Mouse (Mus musculus) embryonic fibroblast, embryonic 13.5 days (primary cell): ENCODE data around the gene Hapln1.

Experiments used
- CTCF ChIP-seq: IDR thresholded peaks from 2 replicates; pipeline ENCODE4 v1.5.1; 2011; ENCODE audit warnings: mild to moderate bottlenecking, control low read depth, low read length, moderate library complexity, borderline replicate concordance; ENCODE audit not compliant: insufficient read depth
- POLR2A ChIP-seq: IDR thresholded peaks from 2 replicates; pipeline ENCODE4 v1.6.1; 2011; ENCODE audit warnings: low read depth, mild to moderate bottlenecking, control low read depth, low read length, moderate library complexity

DNA sequence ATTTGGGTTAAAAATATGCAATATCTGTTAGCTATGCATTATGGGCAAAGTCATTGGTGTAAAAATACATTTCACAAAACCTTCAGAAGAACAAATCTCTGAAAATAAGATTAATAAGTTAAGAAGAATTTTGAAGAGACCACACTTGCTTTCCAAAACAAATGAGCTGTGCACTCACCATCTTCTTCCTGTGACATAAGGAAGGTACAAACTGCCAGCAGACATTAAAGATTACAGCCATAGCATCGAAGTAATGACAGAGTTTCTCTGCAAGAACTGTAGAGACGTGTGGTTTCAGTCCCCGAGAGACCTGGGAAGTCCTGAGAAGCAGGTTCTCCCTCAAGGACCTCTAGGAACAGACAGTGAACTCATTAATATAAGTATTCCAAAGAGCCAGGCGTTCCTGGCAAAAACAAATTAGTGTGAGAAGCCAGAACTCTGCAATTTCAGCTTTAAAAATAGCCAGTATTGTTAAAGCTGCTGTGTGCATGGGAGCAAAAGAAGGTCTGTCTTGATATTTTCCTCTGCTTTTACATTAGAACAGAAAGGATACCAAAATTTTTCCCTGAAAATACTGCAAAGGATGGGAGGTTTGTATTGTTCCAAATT is 43.6 kb downstream of the Hapln1 start:
- no peak for TF ChIP-seq CTCF
- no peak for TF ChIP-seq POLR2A
